Mouse (Mus musculus) ES-Bruce4 (cell line): ENCODE measurements at regions not wholly inside any gene's neighbourhood (a gene's known extent, or its start where the extent isn't known, plus 50 kb on each side); places are given as distances from the start of the nearest gene placed in this dataset.

Source experiments
- H3K27ac ChIP-seq: 2 replicates; pipeline ENCODE4 v1.5.1; 2012; ENCODE audit warnings: low read length, inconsistent platforms; ENCODE audit not compliant: insufficient read depth
- H3K27me3 ChIP-seq: 2 replicates; pipeline ENCODE4 v1.6.1; 2012; ENCODE audit warnings: mild to moderate bottlenecking, low read length, inconsistent platforms; ENCODE audit not compliant: control insufficient read depth, poor library complexity, insufficient read depth, severe bottlenecking
- H3K36me3 ChIP-seq: 2 replicates; pipeline ENCODE4 v1.6.1; 2012; ENCODE audit warnings: inconsistent platforms, mild to moderate bottlenecking, low read length, moderate library complexity; ENCODE audit not compliant: control insufficient read depth, poor library complexity, insufficient read depth, severe bottlenecking
- H3K4me1 ChIP-seq: one replicate; pipeline ENCODE4 v1.8.1; 2011; ENCODE audit warnings: low read length; ENCODE audit not compliant: control insufficient read depth, insufficient read depth
- H3K4me3 ChIP-seq: 2 replicates; pipeline ENCODE4 v1.5.1; 2011; ENCODE audit warnings: low read depth, mild to moderate bottlenecking, low read length
- H3K9ac ChIP-seq: 2 replicates; pipeline ENCODE4 v1.6.1; 2012; ENCODE audit warnings: low read depth, mild to moderate bottlenecking, inconsistent platforms; ENCODE audit not compliant: poor library complexity, severe bottlenecking
- H3K9me3 ChIP-seq: replicated peaks from 2 replicates; pipeline ENCODE4 v1.6.1; 2012; ENCODE audit warnings: mild to moderate bottlenecking, low read length, inconsistent platforms; ENCODE audit not compliant: control insufficient read depth, poor library complexity, insufficient read depth, severe bottlenecking
- CTCF ChIP-seq: IDR thresholded peaks from one replicate; pipeline ENCODE4 v1.8.1; 2011; ENCODE audit warnings: low read depth, low read length
- EP300 ChIP-seq: IDR thresholded peaks from 2 replicates; pipeline ENCODE4 v1.6.1; 2011; ENCODE audit warnings: low read depth, low read length; ENCODE audit not compliant: insufficient read depth
- POLR2A ChIP-seq: IDR thresholded peaks from one replicate; pipeline ENCODE4 v1.8.1; 2011; ENCODE audit warnings: low read length; ENCODE audit not compliant: insufficient read depth

DNA sequence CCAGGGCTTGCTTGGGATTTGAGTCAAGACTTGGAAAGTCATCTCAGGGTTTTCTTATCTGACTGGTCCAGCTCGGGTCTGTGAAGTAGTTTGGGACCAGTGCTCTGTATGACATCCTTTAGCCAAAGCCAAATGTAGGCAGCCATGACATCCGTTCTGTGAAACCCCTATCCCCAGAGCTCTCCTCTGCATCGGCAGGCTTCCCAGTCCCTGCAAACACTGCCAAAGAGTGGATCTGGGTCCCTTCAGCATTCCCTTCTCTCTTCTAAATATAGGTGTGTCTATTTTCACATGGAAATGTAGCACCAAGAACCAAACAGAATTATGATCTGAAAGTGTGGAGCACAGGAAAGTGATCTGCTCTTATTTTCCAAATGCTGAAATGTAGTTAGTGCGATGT is 302.1 kb upstream of the Rora start:
- Histone ChIP-seq H3K36me3 (no peaks in the 10 kb centered on the region), H3K9me3 (no peaks in the 10 kb centered on the region), H3K4me3 (no peak overlapping the region), H3K27ac (no peak overlapping the region), H3K4me1 (no peaks in the 10 kb centered on the region), H3K9ac (no peak overlapping the region), H3K27me3 (no peaks in the 10 kb centered on the region)
- TF ChIP-seq CTCF (no peak), EP300 (no peak), POLR2A (no peak)

DNA sequence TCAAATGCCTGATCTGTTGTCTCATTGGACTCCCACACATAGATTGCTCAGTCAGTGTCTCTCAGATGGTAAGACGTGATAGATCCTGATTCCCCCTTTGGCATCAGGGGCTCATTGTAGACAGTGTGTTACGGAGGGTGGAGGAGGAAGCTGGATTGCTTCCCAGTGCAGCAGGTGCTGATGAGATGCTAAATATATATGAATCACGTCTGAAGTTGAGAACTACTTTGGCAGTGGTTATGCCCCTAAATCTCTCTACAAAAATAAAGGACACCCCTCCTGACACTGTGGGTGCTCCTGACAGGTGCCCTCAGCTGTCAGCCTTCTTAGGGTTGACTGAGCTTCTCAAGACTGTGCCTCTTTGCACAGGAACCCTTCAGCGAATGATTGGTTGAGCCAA is 299.1 kb upstream of the Rora start:
- Histone ChIP-seq H3K9me3 (no peaks in the 10 kb centered on the region), H3K4me3 (no peak overlapping the region), H3K4me1 (no peaks in the 10 kb centered on the region), H3K27ac (no peak overlapping the region), H3K36me3 (no peaks in the 10 kb centered on the region), H3K27me3 (no peaks in the 10 kb centered on the region), H3K9ac (no peak overlapping the region)
- TF ChIP-seq EP300 = no peak
- TF ChIP-seq CTCF = no peak
- no peak for TF ChIP-seq POLR2A

DNA sequence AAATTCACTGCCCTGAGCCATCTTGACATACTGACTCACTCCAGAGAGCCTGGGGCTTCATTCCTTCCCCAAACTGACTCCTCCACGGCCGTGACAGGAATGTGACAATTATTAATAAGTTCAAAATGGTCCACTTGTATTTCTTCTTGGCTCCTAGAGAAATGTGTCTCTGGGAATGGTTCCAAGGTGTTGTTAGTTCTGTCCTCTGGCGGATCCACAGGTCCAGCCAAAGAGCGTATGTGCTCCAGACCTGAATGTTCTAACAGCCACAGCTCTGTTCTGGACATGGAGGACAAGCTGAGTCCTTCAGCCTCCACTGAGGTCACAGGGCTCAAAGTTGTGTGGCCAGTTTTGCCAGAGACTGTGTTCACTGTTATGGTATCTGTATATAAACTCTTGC is 297.5 kb upstream of the Rora start:
- no peaks in the 10 kb centered on the region for H3K9me3 ChIP-seq

DNA sequence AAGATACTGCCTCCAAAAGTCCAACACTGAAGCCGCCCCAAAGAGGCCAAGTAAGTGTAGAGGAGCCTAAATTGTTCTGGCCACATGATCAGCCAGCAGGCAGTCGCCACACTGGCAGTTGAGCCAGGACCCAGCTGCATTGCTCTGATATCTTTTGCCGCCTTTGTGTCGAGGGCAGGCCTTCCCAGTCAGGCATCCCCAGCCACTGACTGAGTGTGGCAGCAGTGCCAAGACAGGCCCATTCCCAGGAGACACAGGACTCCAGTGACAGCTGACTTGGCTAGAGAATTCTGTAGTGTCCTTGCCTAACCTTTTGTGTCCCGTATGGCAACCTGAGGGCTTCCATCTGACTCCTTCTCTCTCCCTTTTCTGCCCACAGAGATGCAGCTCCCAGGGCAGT is 296.4 kb upstream of the Rora start:
- TF ChIP-seq EP300 (no peak), POLR2A (no peak), CTCF (no peak)
- Histone ChIP-seq H3K27ac (no peak overlapping the region), H3K9me3 (no peaks in the 10 kb centered on the region), H3K4me1 (no peaks in the 10 kb centered on the region), H3K36me3 (no peaks in the 10 kb centered on the region), H3K27me3 (no peaks in the 10 kb centered on the region), H3K4me3 (no peak overlapping the region), H3K9ac (no peak overlapping the region)

More for the DNA sequence above, 297.5 kb upstream of the Rora start:
- TF ChIP-seq EP300 (no peak), POLR2A (no peak), CTCF (no peak)
- no peak overlapping the region for H3K4me3 ChIP-seq
- H3K4me1 ChIP-seq = no peaks in the 10 kb centered on the region
- H3K27ac ChIP-seq = no peak overlapping the region
- H3K27me3 ChIP-seq = no peaks in the 10 kb centered on the region
- H3K36me3 ChIP-seq = no peaks in the 10 kb centered on the region
- H3K9ac ChIP-seq = no peak overlapping the region

DNA sequence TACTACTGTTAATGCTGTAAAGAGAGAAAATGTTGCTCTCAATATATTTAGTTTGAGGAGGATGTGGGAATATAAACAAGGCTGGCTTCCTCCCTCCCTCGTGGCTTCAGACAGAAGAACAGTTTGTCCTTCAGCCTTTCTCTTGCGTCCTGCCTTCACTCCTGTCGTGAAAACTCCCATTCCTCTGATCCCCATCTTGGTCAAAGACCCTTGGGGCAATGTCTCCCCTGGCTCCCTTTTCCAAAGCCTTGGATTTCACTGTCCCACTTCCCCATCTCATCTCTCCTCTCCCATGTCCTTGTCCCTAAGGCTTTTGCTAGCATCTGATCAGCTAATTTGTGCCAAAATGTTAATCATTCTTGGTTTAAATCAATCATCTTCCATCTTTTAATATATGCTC is 286.6 kb upstream of the Rora start:
- Histone ChIP-seq H3K4me1 (no peaks in the 10 kb centered on the region), H3K27me3 (no peaks in the 10 kb centered on the region), H3K27ac (no peak overlapping the region), H3K9me3 (no peaks in the 10 kb centered on the region), H3K9ac (no peak overlapping the region), H3K4me3 (no peak overlapping the region), H3K36me3 (no peaks in the 10 kb centered on the region)
- TF ChIP-seq CTCF (no peak), POLR2A (no peak)

DNA sequence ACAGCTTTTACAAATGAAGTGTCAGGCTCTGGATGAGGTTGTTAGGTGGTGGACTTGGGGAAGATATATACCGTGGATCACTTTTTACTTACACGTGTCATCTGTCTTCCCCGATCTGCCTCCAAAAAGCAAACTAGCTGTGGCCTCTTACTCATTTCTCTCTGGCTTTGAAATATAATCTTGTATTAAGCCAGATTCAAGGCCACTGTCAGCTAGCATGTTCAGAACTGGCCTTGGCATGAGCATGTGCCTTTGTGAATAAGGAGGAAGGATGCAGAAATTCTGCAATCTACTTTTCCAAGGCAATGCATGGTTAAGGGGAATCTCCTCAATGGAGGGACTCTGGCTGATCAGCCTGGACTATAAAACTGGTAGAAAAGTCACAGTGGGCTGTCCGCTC is 286.0 kb upstream of the Rora start:
- no peak for TF ChIP-seq CTCF
- no peak for TF ChIP-seq POLR2A
- no peak for TF ChIP-seq EP300
- H3K4me3 ChIP-seq = no peak overlapping the region
- no peaks in the 10 kb centered on the region for H3K36me3 ChIP-seq

More for the DNA sequence above, 286.0 kb upstream of the Rora start:
- Histone ChIP-seq H3K27me3 (no peaks in the 10 kb centered on the region), H3K9me3 (no peaks in the 10 kb centered on the region), H3K9ac (no peak overlapping the region), H3K4me1 (no peaks in the 10 kb centered on the region), H3K27ac (no peak overlapping the region)
